Mouse (Mus musculus) layer of hippocampus, adult 2 months (tissue): ENCODE data around the gene AA792892. TPM values are rescaled to one million over a fixed set of nuclear protein-coding genes. Genes with fewer than 3 reads are reported as not detected.
"Not testable (repeated sequence)": the region's sequence is repeated elsewhere in the genome, so short reads cannot be mapped to it uniquely, and the experiment has no call there.

ENCODE experiments used
- DNase-seq, 2 experiments: peaks; one replicate each; pipeline ENCODE4 v3.0.0; 2022; ENCODE audit warnings: low spot score in 2 of 2
- H3K27ac ChIP-seq: fragments of 200-600 bp; 2 replicates; pipeline ENCODE4 v1.8.1; 2022
- H3K4me3 ChIP-seq: fragments of 200-600 bp; 2 replicates; pipeline ENCODE4 v1.8.1; 2022; ENCODE audit warnings: mild to moderate bottlenecking
- long read RNA-seq, 2 experiments: library from polyadenylated mRNA; stranded (forward); transcript quantifications; one replicate each; pipeline ENCODE4 v2.0.0; 2021; ENCODE audit warnings: borderline mapping rate in 2 of 2
- total RNA-seq, 2 experiments: library from RNA; stranded (reverse); gene quantifications; 2 replicates each; pipeline ENCODE4 v1.2.3; 2021

The AA792892 gene
- total RNA-seq = not detected
- long read RNA-seq, experiment 1 = 0 reads
- long read RNA-seq, experiment 2 = 0 reads

GRCm38 (mm10) chr5:94339449-94339848 is at the start of gene AA792892:
Gene AA792892, plus strand, starts transcription at chr5:94339749.
- H3K27ac ChIP-seq, H3K4me3 ChIP-seq, DNase-seq: not testable (repeated sequence)

DNA sequence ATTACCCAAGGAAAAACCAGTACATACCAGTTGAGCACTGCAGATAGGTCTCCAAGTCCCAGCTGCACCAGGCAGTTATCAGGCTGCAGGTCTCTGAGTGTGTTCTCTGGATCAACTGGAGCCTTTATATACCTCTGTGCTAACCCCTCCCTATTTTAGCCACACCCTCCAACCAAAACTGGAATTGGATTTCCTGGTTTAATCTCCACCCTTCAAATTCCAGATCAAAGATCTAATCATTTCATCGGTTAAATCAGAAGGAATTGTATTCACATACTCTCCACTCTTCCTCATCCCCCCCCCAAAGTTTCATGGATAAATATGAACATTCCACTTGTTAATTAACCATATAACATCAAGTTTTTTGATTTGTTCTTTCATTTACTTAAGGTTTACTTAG is 32.9 kb upstream of the AA792892 start, which contains the start of gene A430089I19Rik:
Gene A430089I19Rik (minus strand): TSS at position 101 of the 400 bp plus-strand sequence.
- not testable (repeated sequence) for H3K4me3 ChIP-seq, H3K27ac ChIP-seq, DNase-seq

DNA sequence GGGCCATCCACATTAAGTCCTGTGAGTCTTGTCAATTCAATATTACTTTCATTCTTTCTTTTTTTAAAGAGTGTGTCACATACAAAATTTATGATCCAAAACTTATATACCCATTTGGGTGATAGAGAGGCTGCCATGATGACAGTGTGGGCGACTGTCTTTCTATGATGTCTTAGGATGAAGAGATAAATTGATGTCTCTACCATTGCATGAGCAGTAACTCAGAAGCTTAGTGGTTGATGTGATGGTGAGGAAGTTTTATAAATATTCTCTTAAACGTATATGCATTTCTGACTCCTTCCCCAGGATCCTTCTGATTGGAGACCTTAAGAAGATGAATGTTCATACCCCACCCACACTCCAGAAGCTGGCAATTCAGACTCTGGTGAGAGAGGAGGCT is 25.4 kb upstream of the AA792892 start, which contains the start of gene Gm6502:
Gene Gm6502 (plus strand): TSS at position 301 of the 400 bp plus-strand sequence.
- not testable (repeated sequence) for H3K27ac ChIP-seq, H3K4me3 ChIP-seq, DNase-seq

Other genes with a start within 250 kb of the AA792892 start
- not detected for gene Gm3106, start 121.7 kb upstream of the AA792892 start, total RNA-seq
- not detected for gene A430089I19Rik, start 33.0 kb upstream of the AA792892 start, total RNA-seq
- not detected for gene Gm6502, start 25.3 kb upstream of the AA792892 start, total RNA-seq
- not detected for gene Gm7682, start 106.0 kb downstream of the AA792892 start, total RNA-seq
- not detected for gene Gm3139, start 186.5 kb downstream of the AA792892 start, total RNA-seq